Mouse (Mus musculus) hindlimb bud, embryonic 11.5 days (tissue): ENCODE results near the gene Dlg5.

ENCODE experiments used
- DNase-seq: peaks from one replicate; pipeline ENCODE4 v3.0.0-alpha.2; 2012; ENCODE audit warnings: low read depth, low spot score; ENCODE audit errors: extremely low spot score

Dlg5 gene

DNA sequence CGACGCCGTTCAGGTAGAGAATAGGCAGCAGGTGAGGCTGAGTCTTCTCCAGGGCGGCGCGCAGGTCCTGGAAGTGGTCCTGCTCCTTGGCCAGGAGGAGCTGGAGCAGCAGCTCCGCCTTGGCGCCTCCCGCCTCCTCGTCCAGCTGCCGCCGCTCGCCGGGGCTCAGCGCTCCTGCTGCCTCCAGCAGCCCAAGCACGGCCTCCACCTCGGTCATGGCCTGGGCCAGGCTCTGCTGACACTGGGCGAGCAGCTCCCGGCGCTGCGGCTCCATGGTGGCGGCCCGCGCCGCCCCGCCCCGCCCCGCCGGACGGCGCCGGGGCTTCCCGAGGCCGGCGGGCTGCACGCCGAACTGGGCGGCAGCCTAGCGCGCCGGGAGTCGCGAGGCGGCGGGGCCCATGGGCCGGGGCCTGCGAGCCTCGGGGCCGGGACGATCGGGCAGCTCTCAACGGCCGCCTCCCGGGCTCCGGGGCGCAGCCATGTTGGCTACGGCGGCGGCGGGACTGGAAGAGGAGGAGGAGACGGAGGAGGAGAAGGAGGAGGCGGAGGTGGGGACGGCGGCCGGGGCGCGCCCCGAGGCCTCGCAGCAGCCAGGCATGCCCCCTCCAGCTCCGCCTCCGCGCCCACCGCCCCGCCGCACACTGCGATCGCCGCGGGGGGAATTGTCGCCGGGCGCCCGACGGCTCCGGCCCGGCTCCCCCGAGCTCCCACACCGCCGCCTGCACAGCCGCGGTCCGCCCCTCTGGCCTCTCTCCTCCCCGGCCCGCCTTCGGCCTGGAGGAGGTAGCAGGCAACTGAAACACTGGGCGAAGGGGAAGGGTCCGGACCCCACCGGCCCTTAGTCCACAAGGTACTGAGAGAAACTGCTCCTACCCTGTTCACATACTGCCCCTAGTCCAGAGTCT, at the start of gene Dlg5:
Gene Dlg5, minus strand, starts transcription at position 744 of the 905 bp plus-strand sequence.
- no peak for DNase-seq

GRCm38 (mm10) chr14:24293631-24294030, 47.9 kb upstream of the Dlg5 start:
- DNase-seq: no peak

DNA sequence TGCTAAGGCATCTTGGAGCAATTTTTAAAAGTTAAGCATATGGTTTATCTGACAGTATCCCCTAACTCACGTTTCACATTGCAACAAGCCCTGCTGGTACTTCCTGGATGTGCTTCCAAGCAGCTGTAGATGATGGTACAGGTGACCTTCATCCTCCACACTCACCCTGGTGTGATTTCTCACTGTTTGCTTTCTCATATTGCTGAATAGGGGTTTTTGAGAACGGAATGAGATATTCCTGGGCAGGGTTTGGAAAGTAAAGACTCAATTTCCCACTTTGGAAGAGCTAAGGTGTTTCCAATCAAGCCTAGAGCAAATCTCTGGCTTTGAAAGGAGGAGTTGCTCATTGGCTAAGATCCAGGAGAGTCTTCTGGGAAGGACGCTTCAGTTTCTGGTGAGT, 47.2 kb upstream of the Dlg5 start, which contains the start of gene E330034G19Rik:
Gene E330034G19Rik, plus strand, starts transcription at position 301 of the 400 bp plus-strand sequence.
- no peak for DNase-seq

GRCm38 (mm10) chr14:24290726-24291125, 45.0 kb upstream of the Dlg5 start:
- no peak for DNase-seq

DNA sequence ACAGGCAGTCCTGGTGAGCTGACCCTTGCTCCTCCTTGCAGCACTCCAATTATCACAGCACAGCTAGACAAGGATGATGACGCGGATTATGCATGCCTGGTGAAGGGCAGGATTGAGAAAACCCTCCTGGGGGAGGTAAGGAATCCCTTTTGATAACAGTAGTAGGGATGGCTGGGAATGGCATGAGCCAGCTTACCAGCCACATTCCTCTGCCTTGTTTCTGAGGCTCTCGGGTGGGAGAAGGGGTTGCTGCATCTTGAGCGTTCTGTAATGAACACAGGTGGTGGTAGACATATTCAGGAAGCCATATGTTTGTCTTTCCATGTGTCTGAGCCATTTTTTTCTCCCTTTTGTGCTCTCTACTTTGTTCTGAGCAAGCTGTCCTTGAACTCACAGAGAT, 40.4 kb upstream of the Dlg5 start:
- DNase-seq: no peak

GRCm38 (mm10) chr14:24282276-24282675, 36.6 kb upstream of the Dlg5 start:
- DNase-seq: no peak

DNA sequence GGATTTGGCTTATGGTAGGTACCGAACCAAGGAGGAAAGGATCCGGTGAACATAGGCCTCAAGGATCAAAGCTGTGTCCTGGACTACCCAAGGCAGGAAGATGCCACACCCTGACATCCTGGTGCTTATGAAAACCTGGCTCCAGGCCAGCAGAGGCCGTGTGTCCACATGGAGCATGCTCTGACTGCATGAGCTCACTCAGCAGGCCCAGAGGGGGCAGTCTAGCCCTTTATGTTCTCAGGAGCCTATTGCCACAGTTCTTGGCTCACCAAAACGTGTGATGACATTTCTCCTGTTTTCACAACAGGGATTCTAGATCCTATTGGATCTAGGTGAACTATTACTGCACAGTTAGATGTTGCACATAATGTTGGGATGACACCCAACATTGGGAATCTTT, 35.6 kb upstream of the Dlg5 start:
- no peak for DNase-seq

DNA sequence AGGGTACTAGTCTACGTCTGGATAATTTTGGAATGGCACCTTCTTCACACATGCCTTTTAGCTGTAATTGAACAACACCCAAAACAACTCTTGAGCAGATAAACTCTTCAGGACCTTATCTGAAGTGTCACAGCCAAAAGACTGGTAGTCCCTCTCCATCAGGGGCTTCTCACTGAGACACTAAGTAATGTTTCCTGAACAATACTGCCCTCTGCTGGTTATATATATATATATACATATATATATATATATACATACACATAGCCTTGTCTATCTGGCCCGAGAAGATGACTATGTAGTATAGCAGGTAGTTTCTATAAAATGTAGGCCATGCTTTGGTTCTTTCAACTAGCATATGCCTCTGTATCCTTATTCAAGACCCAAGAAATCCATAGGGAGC, 29.8 kb upstream of the Dlg5 start:
- no peak for DNase-seq

- no peak for DNase-seq
These were observed 27.9 kb upstream of the Dlg5 start for GRCm38 (mm10) chr14:24273575-24273974.

GRCm38 (mm10) chr14:24269571-24269970, 23.9 kb upstream of the Dlg5 start:
- no peak for DNase-seq

DNA sequence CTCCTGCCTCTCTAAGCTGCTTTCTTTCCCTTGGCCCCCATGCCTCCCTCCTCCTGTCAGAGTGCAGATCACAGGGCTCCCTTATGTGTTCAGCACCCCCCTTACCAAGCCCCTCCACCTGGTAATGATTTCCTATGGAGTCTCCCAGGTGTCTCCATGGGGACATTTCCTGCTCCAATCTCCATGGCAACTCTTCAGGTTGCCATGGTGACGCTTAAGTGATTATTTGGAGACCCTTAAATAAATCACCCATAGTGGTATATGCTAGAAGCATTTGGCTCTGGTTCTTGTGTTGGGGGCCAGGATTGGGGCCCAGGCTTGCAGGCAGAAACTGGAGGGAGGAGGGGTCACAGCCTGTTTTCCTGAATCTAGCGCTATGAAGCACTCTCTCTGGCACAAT, 17.2 kb upstream of the Dlg5 start:
- DNase-seq: peak; percentile 100

- no peak for DNase-seq
These were observed 16.7 kb upstream of the Dlg5 start for GRCm38 (mm10) chr14:24262382-24262781.

DNA sequence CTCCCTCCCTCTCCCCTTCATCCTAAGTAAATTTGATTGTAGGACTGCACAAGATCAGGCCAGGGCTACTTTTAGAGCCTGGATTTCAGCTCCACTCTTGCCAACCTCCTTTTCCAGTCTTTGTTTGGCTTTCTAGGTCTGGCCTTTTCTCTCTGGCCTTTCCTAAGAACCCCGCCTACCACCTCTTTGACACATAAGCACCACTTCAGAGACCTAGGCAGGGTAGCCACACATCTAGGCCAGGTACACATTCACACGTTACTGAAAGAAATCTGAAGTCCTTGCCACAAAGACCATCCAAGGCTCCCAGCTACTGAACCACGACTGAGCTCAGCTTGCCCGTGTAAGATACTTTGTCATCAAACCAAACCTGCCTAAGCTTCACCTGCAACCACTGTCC, 14.7 kb upstream of the Dlg5 start:
- no peak for DNase-seq

- no peak for DNase-seq
These were observed 10.2 kb upstream of the Dlg5 start for GRCm38 (mm10) chr14:24255956-24256355.

DNA sequence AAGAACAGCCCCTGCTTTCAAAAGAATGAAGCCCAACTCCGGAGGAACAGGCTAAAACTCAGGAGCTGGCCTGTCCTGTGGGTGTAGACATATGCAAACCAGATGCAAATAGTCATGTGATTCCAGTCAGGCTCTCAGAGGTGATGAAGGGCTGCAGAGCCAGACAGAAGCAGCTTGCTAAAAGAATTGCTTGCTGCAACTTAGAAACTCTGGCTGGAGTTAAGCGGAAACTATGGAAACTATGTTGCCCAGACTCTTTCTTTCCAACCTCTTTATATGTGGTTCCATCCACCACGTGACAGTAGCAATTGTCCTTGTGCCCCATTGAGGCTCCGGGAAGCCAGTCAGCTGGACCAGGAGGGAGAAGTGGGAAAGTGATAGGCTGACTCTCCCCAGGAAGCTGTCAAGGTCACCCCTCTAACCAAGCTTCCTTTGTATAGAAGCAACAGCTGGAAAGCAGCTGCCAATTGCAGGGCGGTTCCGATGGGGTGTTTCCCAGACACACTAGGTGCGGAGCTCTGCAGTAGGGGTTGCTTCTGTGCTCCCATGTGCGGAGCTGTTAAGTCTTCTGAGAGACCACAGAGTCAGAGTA, 8.0 kb upstream of the Dlg5 start:
- no peak for DNase-seq

DNA sequence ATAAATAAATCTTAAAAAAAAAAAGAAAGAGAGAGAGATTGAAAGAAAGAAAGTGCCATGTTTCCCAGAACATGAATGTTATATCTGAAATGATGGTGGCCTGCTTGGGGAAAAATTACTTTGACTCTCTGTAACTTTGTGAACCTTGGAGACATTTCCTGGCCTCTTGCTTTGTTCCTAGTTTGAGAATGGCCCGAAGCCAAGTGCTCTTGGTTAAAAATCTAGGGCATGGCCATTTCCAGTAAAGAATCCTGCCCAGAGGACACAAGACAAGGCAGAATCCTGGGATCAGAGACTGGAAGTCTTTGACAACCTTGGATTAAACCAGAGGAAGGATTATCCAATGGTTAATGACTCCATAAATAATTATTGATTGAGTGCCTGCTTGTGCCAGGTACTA, 5.6 kb upstream of the Dlg5 start:
- DNase-seq: no peak

DNA sequence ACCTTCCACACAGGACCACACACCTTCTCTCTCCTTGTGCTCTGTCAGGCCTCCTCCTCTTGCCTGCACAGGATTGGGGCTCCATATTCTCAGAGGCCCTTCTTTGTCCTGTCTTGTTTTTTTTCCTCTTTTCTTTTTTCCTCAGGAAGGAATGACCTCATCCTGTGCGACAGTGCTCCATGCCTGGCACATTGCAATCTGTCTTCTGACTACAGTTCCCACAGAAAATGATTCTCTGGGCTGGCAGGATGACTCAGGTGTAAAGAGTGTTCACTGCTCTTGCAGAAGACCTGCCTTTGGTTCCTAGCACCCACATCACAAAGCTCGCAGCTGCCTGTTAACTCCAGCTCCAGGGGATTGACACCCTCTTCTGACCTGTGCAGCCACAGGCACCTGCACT, 4.2 kb upstream of the Dlg5 start:
- no peak for DNase-seq

GRCm38 (mm10) chr14:24244330-24245176, 1.2 kb downstream of the Dlg5 start:
- DNase-seq: no peak

GRCm38 (mm10) chr14:24242016-24242415, 3.7 kb downstream of the Dlg5 start:
- DNase-seq: no peak

GRCm38 (mm10) chr14:24240831-24241230, 4.9 kb downstream of the Dlg5 start:
- no peak for DNase-seq

DNA sequence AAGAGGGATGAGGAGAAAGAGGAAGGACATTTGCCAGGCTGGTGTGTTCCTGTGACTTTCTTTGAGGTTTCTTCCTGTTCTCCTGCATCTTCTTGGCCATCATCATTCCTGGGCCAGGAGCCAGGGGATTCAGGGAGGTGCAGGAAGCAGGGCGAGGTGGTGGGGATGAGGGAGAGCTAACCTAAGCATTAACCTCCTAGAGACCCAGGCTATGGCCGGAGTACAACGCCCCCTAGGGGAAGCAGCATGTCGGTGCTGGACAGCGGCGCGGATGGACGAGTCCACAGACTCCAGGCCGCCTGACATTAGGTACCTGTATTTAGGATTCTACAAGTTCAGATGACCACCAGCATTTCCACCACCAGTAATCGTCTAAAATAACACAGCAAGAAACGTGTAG, 6.1 kb downstream of the Dlg5 start:
- no peak for DNase-seq

DNA sequence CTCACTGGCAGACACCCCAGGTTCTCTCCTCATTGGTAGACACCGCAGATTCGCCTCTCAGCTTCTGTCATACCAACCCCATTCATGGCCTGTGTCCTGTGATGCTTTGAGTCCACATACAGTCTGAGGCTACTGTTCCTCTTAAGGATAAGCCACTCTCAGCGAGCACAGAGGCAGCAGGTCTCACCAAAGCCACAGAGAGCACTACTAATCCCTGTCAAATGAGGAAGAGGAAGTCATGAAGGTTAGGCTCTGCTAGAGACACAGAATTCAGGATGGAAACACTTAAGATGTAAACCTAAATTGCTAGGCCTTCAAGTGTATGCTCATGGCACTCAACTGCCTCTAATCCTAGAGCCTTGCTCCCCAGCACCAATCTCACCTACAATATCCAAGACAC, 9.8 kb downstream of the Dlg5 start:
- DNase-seq: no peak
